Mouse (Mus musculus): ENCODE measurements at regions not wholly inside any gene's neighbourhood (a gene's known extent, or its start where the extent isn't known, plus 50 kb on each side); places are given as distances from the start of the nearest gene placed in this dataset.

GRCm38 (mm10) chr10:51287852-51288251 is 192.6 kb upstream of the Gm49339 start:
- DNase-seq (ENCODE audit: low spot score in 2 of 2), result no peak

- DNase-seq (ENCODE audit: low spot score in 2 of 2), result no peak
Observed at GRCm38 (mm10) chr10:51291412-51292207, 188.8 kb upstream of the Gm49339 start.

- no peak for DNase-seq (ENCODE audit: low spot score in 2 of 2)
Observed at GRCm38 (mm10) chr10:51312814-51313213, 167.6 kb upstream of the Gm49339 start.

GRCm38 (mm10) chr10:51320207-51320606 is 160.2 kb upstream of the Gm49339 start:
- DNase-seq (ENCODE audit: low spot score in 2 of 2), result no peak

- no peak for DNase-seq (ENCODE audit: low spot score in 2 of 2)
Observed at GRCm38 (mm10) chr10:51328772-51329171, 151.6 kb upstream of the Gm49339 start.

- DNase-seq (ENCODE audit: low spot score in 2 of 2), result no peak
Observed at GRCm38 (mm10) chr10:51329386-51329785, 151.0 kb upstream of the Gm49339 start.
